Mouse (Mus musculus) ES-E14 (cell line): ENCODE measurements at regions not wholly inside any gene's neighbourhood (a gene's known extent, or its start where the extent isn't known, plus 50 kb on each side); places are given as distances from the start of the nearest gene placed in this dataset.

Experiments used
- CHD2 ChIP-seq: IDR thresholded peaks from 2 replicates; pipeline ENCODE4 v1.6.1; 2014; ENCODE audit warnings: mild to moderate bottlenecking, low read depth, low read length, inconsistent platforms
- HCFC1 ChIP-seq: IDR thresholded peaks from 2 replicates; pipeline ENCODE4 v1.6.1; 2012; ENCODE audit warnings: low read length, inconsistent platforms, borderline replicate concordance; ENCODE audit not compliant: insufficient read depth
- ZNF384 ChIP-seq: IDR thresholded peaks from 2 replicates; pipeline ENCODE4 v1.6.1; 2012; ENCODE audit warnings: low read depth, low read length, inconsistent platforms

GRCm38 (mm10) chr9:84376621-84377020, 451.7 kb downstream of the Bckdhb start:
- TF ChIP-seq CHD2 (no peak), ZNF384 (no peak), HCFC1 (no peak)
